Comparison of ENCODE assay signal across 11 mouse cellular contexts in the genomic region with DNA sequence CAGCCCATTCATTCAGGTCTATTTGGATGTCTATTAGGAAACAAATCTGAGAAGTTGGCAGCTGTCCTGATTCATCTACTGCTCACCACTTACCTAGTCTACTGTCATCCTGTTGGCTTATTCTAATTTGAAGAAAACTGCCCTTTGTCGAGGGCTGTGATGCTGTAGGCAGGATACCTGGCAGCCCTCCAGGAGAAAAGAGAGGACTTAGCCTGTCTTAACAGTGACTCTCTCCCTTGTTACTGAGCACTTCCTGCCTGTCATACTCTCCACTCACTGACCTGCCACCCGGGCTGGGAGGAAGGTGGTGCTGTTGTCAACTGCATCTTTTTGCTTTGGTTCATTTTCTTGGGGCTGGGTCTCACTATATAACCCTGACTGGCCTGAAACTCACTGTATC. TPM values are rescaled to one million over a fixed set of nuclear protein-coding genes. Genes with fewer than 3 reads are reported as not detected.
"Had no signal": no experiment of that assay in that cellular context is flagged by ENCODE, and none has a peak within 500 bp of the region (broad histone marks: within the 10 kb centered on the region; RNA-seq: fewer than 3 reads in every experiment).

No protein-coding gene starts in this region.

- DNase-seq: kidney, adult 11 months; layer of hippocampus, adult 9-11 months; layer of hippocampus, postnatal 36 days; retina, postnatal 1 day; right cerebral cortex, postnatal 14 days; thymus, postnatal 14 days had no signal

- ATAC-seq: liver, embryonic 12.5 days; midbrain, embryonic 15.5 days had no signal

RNA-seq across cellular contexts. Expression of a gene that starts 2.3 kb away (rescaled TPM):
- total RNA-seq: layer of hippocampus, adult 18-20 months; layer of hippocampus, postnatal 36 days; left cerebral cortex, postnatal 25 days; megakaryocyte, adult 5-6 weeks had no signal

RNA-seq across cellular contexts. Expression of a gene that starts 36.3 kb away (rescaled TPM):
- total RNA-seq: layer of hippocampus, adult 18-20 months; layer of hippocampus, postnatal 36 days; megakaryocyte, adult 5-6 weeks had no signal
